Mouse (Mus musculus): Measurements from ENCODE around the gene Aagab.

The Aagab gene

GRCm38 (mm10) chr9:63609246-63609645 lies 6.8 kb downstream of the Aagab start:
- DNase-seq = no peak

- DNase-seq = no peak
These were observed 7.3 kb downstream of the Aagab start for GRCm38 (mm10) chr9:63609776-63610175.

GRCm38 (mm10) chr9:63610231-63610630 lies 7.8 kb downstream of the Aagab start:
- no peak for DNase-seq

GRCm38 (mm10) chr9:63610841-63611366 lies 8.4 kb downstream of the Aagab start:
- peak; percentile 39 for DNase-seq

- DNase-seq = no peak
These were observed 9.5 kb downstream of the Aagab start for GRCm38 (mm10) chr9:63611967-63612366.

- DNase-seq = no peak
These were observed 10.4 kb downstream of the Aagab start for GRCm38 (mm10) chr9:63612565-63613515.

GRCm38 (mm10) chr9:63613569-63613968 lies 11.1 kb downstream of the Aagab start:
- DNase-seq = no peak

- no peak for DNase-seq
These were observed 11.8 kb downstream of the Aagab start for GRCm38 (mm10) chr9:63614018-63614985.

GRCm38 (mm10) chr9:63617967-63618366 lies 15.5 kb downstream of the Aagab start:
- no peak for DNase-seq

GRCm38 (mm10) chr9:63623895-63624569 lies 21.6 kb downstream of the Aagab start:
- DNase-seq = no peak

GRCm38 (mm10) chr9:63625090-63625756 lies 22.8 kb downstream of the Aagab start:
- DNase-seq = no peak

- no peak for DNase-seq
These were observed 29.6 kb downstream of the Aagab start for GRCm38 (mm10) chr9:63632045-63632444.

- DNase-seq = no peak
These were observed 30.5 kb downstream of the Aagab start for GRCm38 (mm10) chr9:63632924-63633323.

- DNase-seq = no peak
These were observed 30.9 kb downstream of the Aagab start for GRCm38 (mm10) chr9:63633334-63633733.

GRCm38 (mm10) chr9:63636113-63636512 lies 33.7 kb downstream of the Aagab start:
- no peak for DNase-seq

- DNase-seq = no peak
These were observed 39.7 kb downstream of the Aagab start for GRCm38 (mm10) chr9:63641983-63642646.

GRCm38 (mm10) chr9:63644011-63644410 lies 41.6 kb downstream of the Aagab start:
- no peak for DNase-seq

GRCm38 (mm10) chr9:63645084-63645483 lies 42.6 kb downstream of the Aagab start:
- no peak for DNase-seq

- DNase-seq = no peak
These were observed 45.4 kb downstream of the Aagab start for GRCm38 (mm10) chr9:63647581-63648519.

GRCm38 (mm10) chr9:63648520-63648918 lies 46.1 kb downstream of the Aagab start:
- DNase-seq = no peak

Measured in thymus, postnatal 25 days (tissue).